Mouse (Mus musculus): ENCODE measurements around the gene Agap1.

GRCm38 (mm10) chr1:89513616-89514283 lies 59.1 kb downstream of the Agap1 start:
- TF ChIP-seq CTCF (IDR thresholded peaks at IDR 0.05; ENCODE audit: extremely low read depth, insufficient read depth, low read length) = no peak
- TF ChIP-seq POLR2A (IDR thresholded peaks at IDR 0.05; ENCODE audit: extremely low read depth, insufficient read depth, low read length) = no peak

All from cortical plate, adult 2 months (tissue).